Comparison of ENCODE assay signal across 16 mouse cellular contexts in the genomic region with DNA sequence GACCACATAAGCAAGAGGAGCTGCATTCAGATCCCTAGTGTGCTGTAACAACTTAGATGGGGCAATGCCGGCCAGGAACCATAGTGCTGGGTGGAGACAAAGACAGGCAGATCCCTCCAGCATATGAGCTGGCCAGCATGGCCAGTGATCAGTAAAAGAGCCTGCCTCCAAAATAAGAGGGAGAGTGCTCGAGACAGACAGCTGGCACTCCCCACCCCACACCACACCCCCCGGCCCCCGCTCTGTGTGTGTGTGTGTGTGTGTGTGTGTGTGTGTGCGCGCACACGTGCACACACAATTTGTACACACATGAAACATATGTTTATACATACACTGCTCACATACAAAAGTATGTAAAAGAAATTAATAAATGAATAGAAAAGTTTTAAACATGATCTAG.
DNase-seq lines count a peak whose midpoint lies in the region; ATAC-seq and TF ChIP-seq lines count a peak whose summit lies in the region.
"Had no signal": no experiment of that assay in that cellular context is flagged by ENCODE, and none has a peak within 500 bp of the region (broad histone marks: within the 10 kb centered on the region; RNA-seq: fewer than 3 reads in every experiment).

No protein-coding gene starts in this region.

- DNase-seq in forebrain, embryonic 10.5 days (ENCODE audit: extremely low spot score, low spot score): no peak
- DNase-seq in hindbrain, embryonic 11.5 days (ENCODE audit: low spot score): no peak
- no peak for DNase-seq in midbrain, postnatal 0 days (ENCODE audit: low spot score)
- DNase-seq in embryo, embryonic 10 days (ENCODE audit: low spot score): no peak
- DNase-seq: adrenal gland, postnatal 10 days; cerebellum, adult 11 months; cerebellum, adult 8-10 months; cerebellum, postnatal 14 days; gastrocnemius, postnatal 36 days; heart, adult 11 months; heart, postnatal 36 days had no signal

- no peaks in the 10 kb centered on the region for H3K36me3 ChIP-seq in forebrain, embryonic 15.5 days
- H3K36me3 ChIP-seq in forebrain, embryonic 10.5 days (replicated peaks): no peaks in the 10 kb centered on the region
- H3K36me3 ChIP-seq in hindbrain, embryonic 15.5 days: peaks cover 3% of the 10 kb centered on the region; the same call in 1 of the 2 replicates
- H3K36me3 ChIP-seq in hindbrain, embryonic 11.5 days (ENCODE audit: control insufficient read depth, insufficient read depth, low read length): no peaks in the 10 kb centered on the region
- H3K36me3 ChIP-seq in midbrain, embryonic 13.5 days: no peaks in the 10 kb centered on the region
- no peaks in the 10 kb centered on the region for H3K36me3 ChIP-seq in midbrain, postnatal 0 days (ENCODE audit: insufficient read depth, low read length)

- WGBS in forebrain, embryonic 15.5 days: 82% methylated on average over 7 of the region's 7 CpGs
- 88% methylated on average over 7 of the region's 7 CpGs for WGBS in forebrain, embryonic 10.5 days
- WGBS in hindbrain, embryonic 15.5 days: 81% methylated on average over 7 of the region's 7 CpGs
- WGBS in hindbrain, embryonic 11.5 days: 83% methylated on average over 5 of the region's 7 CpGs
- WGBS in midbrain, embryonic 13.5 days: 82% methylated on average over 7 of the region's 7 CpGs
- WGBS in midbrain, postnatal 0 days: 82% methylated on average over 7 of the region's 7 CpGs

- H3K27ac ChIP-seq in forebrain, embryonic 15.5 days (replicated peaks): 0 out of 2 replicates have a peak overlapping the region, but pooled peaks have one; percentile 9
- H3K27ac ChIP-seq in forebrain, embryonic 10.5 days: no peak overlapping the region; the same call in 1 of the 2 replicates
- H3K27ac ChIP-seq in hindbrain, embryonic 15.5 days (replicated peaks): no peak overlapping the region
- no peak overlapping the region for H3K27ac ChIP-seq in hindbrain, embryonic 11.5 days (ENCODE audit: low read depth, low read length)
- no peak overlapping the region for H3K27ac ChIP-seq in midbrain, embryonic 13.5 days
- H3K27ac ChIP-seq in midbrain, postnatal 0 days (ENCODE audit: low read depth, low read length): no peak overlapping the region
- H3K27ac ChIP-seq: heart, embryonic 13.5 days had no signal

- peaks cover 9% of the 10 kb centered on the region for H3K4me1 ChIP-seq in forebrain, embryonic 15.5 days
- H3K4me1 ChIP-seq in forebrain, embryonic 10.5 days: peaks cover 25% of the 10 kb centered on the region
- H3K4me1 ChIP-seq in hindbrain, embryonic 15.5 days (replicated peaks): no peaks in the 10 kb centered on the region
- no peaks in the 10 kb centered on the region for H3K4me1 ChIP-seq in hindbrain, embryonic 11.5 days (replicated peaks; ENCODE audit: control insufficient read depth, insufficient read depth, low read length)
- peaks cover 12% of the 10 kb centered on the region for H3K4me1 ChIP-seq in midbrain, embryonic 13.5 days (replicated peaks)
- no peaks in the 10 kb centered on the region for H3K4me1 ChIP-seq in midbrain, postnatal 0 days (ENCODE audit: insufficient read depth, low read length)

- no peak overlapping the region for H3K4me2 ChIP-seq in forebrain, embryonic 15.5 days (replicated peaks)
- H3K4me2 ChIP-seq in hindbrain, embryonic 15.5 days: no peak overlapping the region
- H3K4me2 ChIP-seq in hindbrain, embryonic 11.5 days (replicated peaks; ENCODE audit: low read depth, low read length): no peak overlapping the region
- no peak overlapping the region for H3K4me2 ChIP-seq in midbrain, embryonic 13.5 days (replicated peaks)
- H3K4me2 ChIP-seq in midbrain, postnatal 0 days (ENCODE audit: low read depth, low read length, poor library complexity, severe bottlenecking): no peak overlapping the region
- H3K4me2 ChIP-seq: heart, embryonic 13.5 days had no signal

- H3K27me3 ChIP-seq in forebrain, embryonic 15.5 days: no peaks in the 10 kb centered on the region
- H3K27me3 ChIP-seq in forebrain, embryonic 10.5 days (ENCODE audit: poor library complexity, severe bottlenecking): no peaks in the 10 kb centered on the region
- no peaks in the 10 kb centered on the region for H3K27me3 ChIP-seq in hindbrain, embryonic 15.5 days
- no peaks in the 10 kb centered on the region for H3K27me3 ChIP-seq in hindbrain, embryonic 11.5 days (ENCODE audit: control insufficient read depth, insufficient read depth, low read length)
- no peaks in the 10 kb centered on the region for H3K27me3 ChIP-seq in midbrain, embryonic 13.5 days
- H3K27me3 ChIP-seq in midbrain, postnatal 0 days (ENCODE audit: insufficient read depth, low read length): no peaks in the 10 kb centered on the region
- H3K27me3 ChIP-seq: heart, embryonic 13.5 days had no signal

- no peak overlapping the region for H3K9ac ChIP-seq in forebrain, embryonic 15.5 days (replicated peaks)
- H3K9ac ChIP-seq in hindbrain, embryonic 15.5 days: no peak overlapping the region
- no peak overlapping the region for H3K9ac ChIP-seq in hindbrain, embryonic 11.5 days (ENCODE audit: low read depth, low read length)
- H3K9ac ChIP-seq in midbrain, embryonic 13.5 days (replicated peaks): no peak overlapping the region
- H3K9ac ChIP-seq in midbrain, postnatal 0 days (replicated peaks; ENCODE audit: low read length, poor library complexity, severe bottlenecking): no peak overlapping the region
- H3K9ac ChIP-seq: heart, embryonic 13.5 days had no signal

- TF ChIP-seq CTCF in midbrain, postnatal 0 days (IDR thresholded peaks at IDR 0.05): no peak

- H3K4me3 ChIP-seq in forebrain, embryonic 15.5 days: no peak overlapping the region
- H3K4me3 ChIP-seq in forebrain, embryonic 10.5 days: no peak overlapping the region
- no peak overlapping the region for H3K4me3 ChIP-seq in hindbrain, embryonic 15.5 days
- no peak overlapping the region for H3K4me3 ChIP-seq in hindbrain, embryonic 11.5 days (ENCODE audit: low read depth, low read length)
- no peak overlapping the region for H3K4me3 ChIP-seq in midbrain, embryonic 13.5 days (replicated peaks)
- H3K4me3 ChIP-seq in midbrain, postnatal 0 days (ENCODE audit: low read depth, low read length): no peak overlapping the region
- H3K4me3 ChIP-seq: heart, embryonic 13.5 days had no signal

- H3K9me3 ChIP-seq in forebrain, embryonic 15.5 days: no peaks in the 10 kb centered on the region
- H3K9me3 ChIP-seq in forebrain, embryonic 10.5 days: no peaks in the 10 kb centered on the region
- no peaks in the 10 kb centered on the region for H3K9me3 ChIP-seq in hindbrain, embryonic 15.5 days
- H3K9me3 ChIP-seq in hindbrain, embryonic 11.5 days (ENCODE audit: control insufficient read depth, low read length): no peaks in the 10 kb centered on the region
- H3K9me3 ChIP-seq in midbrain, embryonic 13.5 days: no peaks in the 10 kb centered on the region
- no peaks in the 10 kb centered on the region for H3K9me3 ChIP-seq in midbrain, postnatal 0 days (ENCODE audit: low read length)
- H3K9me3 ChIP-seq: heart, embryonic 13.5 days had no signal

- ATAC-seq in forebrain, embryonic 15.5 days (replicated peaks): no peak
- peak; percentile 38; the same call in 1 of the 2 replicates for ATAC-seq in hindbrain, embryonic 15.5 days (ENCODE audit: low FRiP score, low read depth)
- no peak for ATAC-seq in hindbrain, embryonic 11.5 days (ENCODE audit: low FRiP score)
- ATAC-seq in midbrain, embryonic 13.5 days: peak; percentile 55; the same call in 1 of the 2 replicates
- no peak for ATAC-seq in midbrain, postnatal 0 days (ENCODE audit: low FRiP score)
- ATAC-seq: hindbrain, embryonic 16.5 days had no signal

Comparison
In these comparisons a context has a peak if more than half of its experiments do, and no peak if none do; other contexts are left out.
1. ATAC-seq: peak in hindbrain, embryonic 15.5 days (single experiment) and midbrain, embryonic 13.5 days (single experiment); none in forebrain, embryonic 15.5 days (single experiment), hindbrain, embryonic 11.5 days (single experiment) and midbrain, postnatal 0 days (single experiment).